Mouse (Mus musculus): ENCODE data around the gene Zfp459.
"Not testable (repeated sequence)": the region's sequence is repeated elsewhere in the genome, so short reads cannot be mapped to it uniquely, and the experiment has no call there.

Gene Zfp459

GRCm38 (mm10) chr13:67421207-67421857 is at the start of gene Zfp459:
Gene Zfp459 (minus strand): TSS chr13:67421418.
- DNase-seq (ENCODE audit: low read depth, low spot score): peak; percentile 60

GRCm38 (mm10) chr13:67469274-67469673 is 48.1 kb upstream of the Zfp459 start:
- no peak for DNase-seq (ENCODE audit: low read depth, low spot score)

- not testable (repeated sequence) for DNase-seq (ENCODE audit: low read depth, low spot score)
Observed at GRCm38 (mm10) chr13:67463506-67464185, 42.4 kb upstream of the Zfp459 start.

GRCm38 (mm10) chr13:67452021-67452309 is 30.7 kb upstream of the Zfp459 start:
- peak; percentile 19 for DNase-seq (ENCODE audit: low read depth, low spot score)

GRCm38 (mm10) chr13:67451172-67452020 is 30.2 kb upstream of the Zfp459 start, which contains the start of gene Zfp874a:
Gene Zfp874a (minus strand): TSS chr13:67451624.
- DNase-seq (ENCODE audit: low read depth, low spot score): peak; percentile 98

GRCm38 (mm10) chr13:67437095-67437494 is 15.9 kb upstream of the Zfp459 start:
- not testable (repeated sequence) for DNase-seq (ENCODE audit: low read depth, low spot score)

GRCm38 (mm10) chr13:67428116-67428515 is 6.9 kb upstream of the Zfp459 start:
- DNase-seq (ENCODE audit: low read depth, low spot score): no peak

GRCm38 (mm10) chr13:67425699-67426098 is 4.5 kb upstream of the Zfp459 start:
- not testable (repeated sequence) for DNase-seq (ENCODE audit: low read depth, low spot score)

- DNase-seq (ENCODE audit: low read depth, low spot score): not testable (repeated sequence)
Observed at GRCm38 (mm10) chr13:67422532-67422931, 1.3 kb upstream of the Zfp459 start.

- peak; percentile 12 for DNase-seq (ENCODE audit: low read depth, low spot score)
Observed at GRCm38 (mm10) chr13:67420558-67421206, 536 bp downstream of the Zfp459 start.

- no peak for DNase-seq (ENCODE audit: low read depth, low spot score)
Observed at GRCm38 (mm10) chr13:67416811-67417210, 4.4 kb downstream of the Zfp459 start.

- no peak for DNase-seq (ENCODE audit: low read depth, low spot score)
Observed at GRCm38 (mm10) chr13:67415759-67416158, 5.5 kb downstream of the Zfp459 start.

- DNase-seq (ENCODE audit: low read depth, low spot score): peak; percentile 13
Observed at GRCm38 (mm10) chr13:67413634-67414033, 7.6 kb downstream of the Zfp459 start.

GRCm38 (mm10) chr13:67399183-67399903 is 21.9 kb downstream of the Zfp459 start, which contains the start of gene Zfp429:
Gene Zfp429 (minus strand): TSS chr13:67399819.
- DNase-seq (ENCODE audit: low read depth, low spot score): peak; percentile 83

- not testable (repeated sequence) for DNase-seq (ENCODE audit: low read depth, low spot score)
Observed at GRCm38 (mm10) chr13:67376255-67376654, 45.0 kb downstream of the Zfp459 start.

- DNase-seq (ENCODE audit: low read depth, low spot score): peak; percentile 76
Observed at GRCm38 (mm10) chr13:67375050-67375911, 45.9 kb downstream of the Zfp459 start, which contains the start of the genes Gm28041 and Zfp456. Gene Gm28041 (minus strand): TSS chr13:67375733. Gene Zfp456 (minus strand): TSS chr13:67375810.

GRCm38 (mm10) chr13:67360131-67360744 is 61.0 kb downstream of the Zfp459 start, which contains the start of the genes Gm28044 and Zfp953:
Gene Gm28044 (minus strand): TSS chr13:67360536.
Gene Zfp953 (minus strand): TSS chr13:67360605.
- peak; percentile 97 for DNase-seq (ENCODE audit: low read depth, low spot score)
